Mouse (Mus musculus) forebrain, embryonic 10.5 days (tissue): ENCODE results near the gene Ambra1. TPM values are rescaled to one million over a fixed set of nuclear protein-coding genes. Genes with fewer than 3 reads are reported as not detected.
A peak's percentile ranks its signal among the peaks of the same experiment; 100 is the strongest.

Source experiments
- DNase-seq: peaks from one replicate; pipeline ENCODE4 v3.0.0-alpha.2; 2017; ENCODE audit warnings: low spot score; ENCODE audit errors: extremely low spot score
- H3K27ac ChIP-seq: fragments of 300-500 bp; sonication (generic); 2 replicates; pipeline ENCODE4 v1.5.1; 2016; ENCODE audit warnings: mild to moderate bottlenecking
- H3K27me3 ChIP-seq: fragments of 300-500 bp; sonication (generic); 2 replicates; pipeline ENCODE4 v1.6.1; 2016; ENCODE audit warnings: mild to moderate bottlenecking; ENCODE audit not compliant: poor library complexity, severe bottlenecking
- H3K36me3 ChIP-seq: fragments of 300-500 bp; sonication (generic); replicated peaks from 2 replicates; pipeline ENCODE4 v1.6.1; 2016; ENCODE audit warnings: mild to moderate bottlenecking, moderate library complexity
- H3K4me1 ChIP-seq: fragments of 300-500 bp; sonication (generic); 2 replicates; pipeline ENCODE4 v1.6.1; 2016
- H3K4me3 ChIP-seq: fragments of 300-500 bp; sonication (generic); 2 replicates; pipeline ENCODE4 v1.5.1; 2016; ENCODE audit warnings: mild to moderate bottlenecking, moderate library complexity
- H3K9me3 ChIP-seq: fragments of 300-500 bp; sonication (generic); 2 replicates; pipeline ENCODE4 v1.6.1; 2016; ENCODE audit warnings: mild to moderate bottlenecking, moderate library complexity
- WGBS: fragments of 180-500 bp; shearing (Covaris S2); methylation state at CpG from one replicate; pipeline ENCODE4 v1.1.7; 2016; 5-methylcytosine and 5-hydroxymethylcytosine counted together
- polyA plus RNA-seq: library from polyadenylated mRNA; unstranded; fragments of >200 nt; fragmentation: Nextera tagmentation; extraction: Ambion mirVana; gene quantifications from 2 replicates; pipeline ENCODE4 v1.2.1, GENCODE M21; 2016

Ambra1 gene
- polyA plus RNA-seq, 1 experiment from 2014 or later = 23.2 TPM

DNA sequence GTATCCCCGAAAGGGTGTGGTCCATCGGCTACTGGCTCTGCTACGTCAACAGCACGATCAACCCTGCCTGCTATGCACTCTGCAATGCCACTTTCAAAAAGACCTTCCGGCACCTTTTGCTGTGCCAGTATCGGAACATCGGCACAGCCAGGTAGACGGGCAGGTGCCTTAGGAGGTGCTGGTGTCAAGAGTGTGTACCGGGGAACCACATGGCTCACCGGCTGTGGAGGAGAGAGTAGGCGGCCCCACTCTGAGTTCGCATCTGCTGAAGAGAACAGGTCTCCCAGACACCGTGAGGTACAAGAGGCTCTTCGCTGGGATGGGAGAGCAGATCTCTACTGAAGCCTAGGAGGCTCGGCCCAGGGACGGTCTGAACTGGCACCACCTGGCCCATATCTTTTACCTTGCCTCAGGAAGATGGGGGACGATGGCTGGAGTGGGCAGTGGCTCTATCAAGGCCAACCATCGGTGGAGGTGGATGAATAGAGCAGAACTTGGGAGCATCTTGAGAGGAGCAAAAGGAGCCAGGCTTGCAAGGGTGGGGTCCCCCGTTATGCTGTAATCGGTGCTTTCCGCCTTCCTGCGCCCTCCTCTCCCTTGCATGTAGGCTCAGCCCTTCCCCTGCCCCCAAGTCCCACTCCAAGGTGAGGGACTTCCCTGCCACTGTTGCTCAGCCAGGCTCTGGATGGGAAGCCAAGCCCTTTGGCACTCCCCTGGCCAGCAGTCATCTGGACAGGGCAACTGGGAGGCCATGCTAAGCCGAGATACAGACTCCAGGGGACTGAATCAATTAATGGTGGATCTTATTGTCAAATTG is 198.8 kb downstream of the Ambra1 start:
- Histone ChIP-seq H3K9me3 (no peaks in the 10 kb centered on the region), H3K4me3 (peak overlapping the region; percentile 83; the same call in 1 of the 2 replicates), H3K27ac (0 out of 2 replicates have a peak overlapping the region, but pooled peaks have one; percentile 48), H3K27me3 (peaks cover 36% of the 10 kb centered on the region), H3K4me1 (peaks cover 69% of the 10 kb centered on the region), H3K36me3 (peaks cover 35% of the 10 kb centered on the region)
- WGBS = 76% methylated on average over 23 of the region's 23 CpGs
- DNase-seq = peak; percentile 38

DNA sequence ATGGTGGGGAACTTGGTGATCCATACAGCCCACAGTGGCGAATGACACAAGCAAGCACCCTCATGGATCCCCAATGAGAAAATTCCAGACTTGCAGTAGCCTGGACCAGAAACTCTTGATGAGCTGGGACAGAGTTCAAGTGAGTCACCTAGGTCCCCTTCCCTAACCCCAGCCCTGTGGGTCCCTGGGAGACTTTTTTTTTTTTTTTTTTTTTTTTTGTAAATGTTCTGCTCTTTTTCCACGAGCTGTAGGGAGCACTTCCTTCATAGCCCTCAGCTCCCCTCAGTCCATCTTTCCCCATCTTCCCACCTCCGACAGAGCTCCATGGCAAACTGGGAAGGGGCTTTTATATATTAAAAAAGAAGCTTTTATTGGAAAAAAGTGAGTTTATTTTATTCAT is 199.5 kb downstream of the Ambra1 start:
- Histone ChIP-seq H3K4me3 (peak overlapping the region; percentile 83), H3K4me1 (peaks cover 69% of the 10 kb centered on the region), H3K27me3 (peaks cover 29% of the 10 kb centered on the region), H3K27ac (peak overlapping the region; percentile 100; the same call in 1 of the 2 replicates), H3K36me3 (peaks cover 42% of the 10 kb centered on the region), H3K9me3 (no peaks in the 10 kb centered on the region)
- WGBS = 55% methylated on average over 3 of the region's 3 CpGs
- DNase-seq = no peak

DNA sequence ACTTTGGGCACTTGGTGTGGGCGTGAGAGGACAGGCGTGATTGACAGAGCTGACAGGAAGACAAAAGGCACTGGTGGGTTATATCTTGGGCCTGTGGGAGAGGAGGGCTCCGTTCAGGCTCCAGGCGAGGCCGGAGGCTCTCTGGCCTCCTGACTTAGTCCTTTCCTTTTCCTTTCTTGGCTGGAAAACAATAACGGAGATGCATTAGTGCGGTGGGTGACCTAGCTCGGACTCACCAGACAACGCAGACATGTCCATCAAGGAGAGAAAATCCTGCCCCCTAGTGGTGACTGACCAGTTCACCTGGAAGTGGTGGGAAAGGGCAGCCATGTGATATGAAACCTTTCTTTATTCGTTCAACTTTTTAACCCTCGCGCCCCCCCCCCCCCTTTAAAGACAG is 200.0 kb downstream of the Ambra1 start:
- Histone ChIP-seq H3K36me3 (peaks cover 47% of the 10 kb centered on the region), H3K27me3 (peaks cover 24% of the 10 kb centered on the region), H3K9me3 (no peaks in the 10 kb centered on the region), H3K4me3 (peak overlapping the region; percentile 83), H3K27ac (peak overlapping the region; percentile 100), H3K4me1 (peaks cover 74% of the 10 kb centered on the region)
- peak; percentile 87 for DNase-seq
- 6% methylated on average over 12 of the region's 12 CpGs for WGBS

DNA sequence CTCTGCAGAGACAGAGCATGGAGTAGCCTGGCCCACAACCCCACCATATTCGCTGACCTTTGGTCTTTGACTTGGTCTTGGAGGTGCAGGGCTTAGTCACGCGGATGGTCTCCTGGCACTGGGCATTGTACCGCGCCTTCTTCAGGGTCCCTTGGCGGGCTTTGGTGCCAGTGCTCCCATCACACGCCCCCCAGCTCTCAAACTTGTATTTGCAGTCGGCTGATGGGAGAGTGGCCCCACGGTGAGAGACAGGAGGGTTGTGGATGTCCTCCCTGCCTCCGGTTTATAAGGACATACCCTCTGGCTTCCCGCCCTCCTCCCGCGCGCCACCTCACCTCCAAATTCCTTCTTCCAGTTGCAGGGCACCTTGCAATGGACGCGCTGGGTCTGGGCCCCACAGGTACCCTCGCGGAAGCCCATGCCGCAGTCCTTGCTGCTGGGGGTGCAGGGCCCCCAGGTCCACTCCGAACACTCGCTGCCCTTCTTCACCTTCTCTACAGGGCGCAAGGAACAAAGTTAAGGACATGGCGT is 200.9 kb downstream of the Ambra1 start:
- H3K27me3 ChIP-seq = peaks cover 15% of the 10 kb centered on the region
- H3K4me3 ChIP-seq = peak overlapping the region; percentile 83
- H3K9me3 ChIP-seq = no peaks in the 10 kb centered on the region
- WGBS = under 1% methylated on average over 23 of the region's 23 CpGs
- peaks cover 82% of the 10 kb centered on the region for H3K4me1 ChIP-seq
- DNase-seq = peak; percentile 62
- peak overlapping the region; percentile 100 for H3K27ac ChIP-seq
- H3K36me3 ChIP-seq = peaks cover 55% of the 10 kb centered on the region

- Histone ChIP-seq H3K27ac (peak overlapping the region; percentile 100), H3K27me3 (peaks cover 13% of the 10 kb centered on the region; the same call in 1 of the 2 replicates), H3K4me3 (peak overlapping the region; percentile 83), H3K36me3 (peaks cover 63% of the 10 kb centered on the region), H3K4me1 (peaks cover 85% of the 10 kb centered on the region), H3K9me3 (no peaks in the 10 kb centered on the region)
- under 1% methylated on average over 50 of the region's 50 CpGs for WGBS
- DNase-seq = peak; percentile 96
Measured at GRCm38 (mm10) chr2:91931328-91932159, 201.6 kb downstream of the Ambra1 start.

GRCm38 (mm10) chr2:91932160-91932711 is 202.3 kb downstream of the Ambra1 start, which contains the start of gene Mdk:
Gene Mdk, minus strand, starts transcription at chr2:91932297.
- H3K27me3 ChIP-seq = peaks cover 11% of the 10 kb centered on the region; the same call in 1 of the 2 replicates
- peaks cover 89% of the 10 kb centered on the region for H3K4me1 ChIP-seq
- H3K27ac ChIP-seq = peak within 1 kb of the TSS; percentile 100
- no peaks in the 10 kb centered on the region for H3K9me3 ChIP-seq
- peak; percentile 84 for DNase-seq
- under 1% methylated on average over 16 of the region's 16 CpGs for WGBS
- peaks cover 69% of the 10 kb centered on the region for H3K36me3 ChIP-seq
- H3K4me3 ChIP-seq = peak within 1 kb of the TSS; percentile 83

- H3K27me3 ChIP-seq = peaks cover 8% of the 10 kb centered on the region; the same call in 1 of the 2 replicates
- H3K9me3 ChIP-seq = no peaks in the 10 kb centered on the region
- H3K36me3 ChIP-seq = peaks cover 69% of the 10 kb centered on the region
- 9% methylated on average over 6 of the region's 6 CpGs for WGBS
- H3K4me3 ChIP-seq = peak overlapping the region; percentile 83
- peaks cover 86% of the 10 kb centered on the region for H3K4me1 ChIP-seq
- H3K27ac ChIP-seq = peak overlapping the region; percentile 100
- no peak for DNase-seq
Measured at GRCm38 (mm10) chr2:91932737-91933350, 202.9 kb downstream of the Ambra1 start.

- DNase-seq = peak; percentile 49
- 12% methylated on average over 9 of the region's 9 CpGs for WGBS
Measured at GRCm38 (mm10) chr2:91933471-91933870, 203.5 kb downstream of the Ambra1 start.

GRCm38 (mm10) chr2:91934016-91934415 is 204.1 kb downstream of the Ambra1 start:
- 0 out of 2 replicates have a peak, but pooled peaks cover under 1% of the 10 kb centered on the region for H3K27me3 ChIP-seq
- H3K27ac ChIP-seq = peak overlapping the region; percentile 100
- H3K4me3 ChIP-seq = peak overlapping the region; percentile 83; the same call in 1 of the 2 replicates
- DNase-seq = no peak
- H3K4me1 ChIP-seq = peaks cover 74% of the 10 kb centered on the region
- H3K36me3 ChIP-seq = peaks cover 69% of the 10 kb centered on the region
- WGBS = 73% methylated on average over 8 of the region's 8 CpGs
- H3K9me3 ChIP-seq = no peaks in the 10 kb centered on the region

More at GRCm38 (mm10) chr2:91933471-91933870, 203.5 kb downstream of the Ambra1 start:
- Histone ChIP-seq H3K4me3 (peak overlapping the region; percentile 83), H3K27me3 (peaks cover 6% of the 10 kb centered on the region; the same call in 1 of the 2 replicates), H3K4me1 (peaks cover 79% of the 10 kb centered on the region), H3K27ac (peak overlapping the region; percentile 100), H3K36me3 (peaks cover 69% of the 10 kb centered on the region), H3K9me3 (no peaks in the 10 kb centered on the region)

- no peak for DNase-seq
- WGBS = 91% methylated on average over 9 of the region's 9 CpGs
- H3K4me3 ChIP-seq = no peak overlapping the region; the same call in 1 of the 2 replicates
- no peaks in the 10 kb centered on the region for H3K27me3 ChIP-seq
- no peaks in the 10 kb centered on the region for H3K9me3 ChIP-seq
- H3K36me3 ChIP-seq = peaks cover 69% of the 10 kb centered on the region
- peak overlapping the region; percentile 53; the same call in 1 of the 2 replicates for H3K27ac ChIP-seq
- peaks cover 64% of the 10 kb centered on the region for H3K4me1 ChIP-seq
Measured at GRCm38 (mm10) chr2:91934826-91935525, 205.0 kb downstream of the Ambra1 start.

GRCm38 (mm10) chr2:91936154-91936553 is 206.2 kb downstream of the Ambra1 start:
- Histone ChIP-seq H3K36me3 (peaks cover 79% of the 10 kb centered on the region), H3K27ac (0 out of 2 replicates have a peak overlapping the region, but pooled peaks have one; percentile 56), H3K27me3 (no peaks in the 10 kb centered on the region), H3K4me1 (peaks cover 58% of the 10 kb centered on the region), H3K9me3 (no peaks in the 10 kb centered on the region), H3K4me3 (no peak overlapping the region)
- WGBS = 90% methylated on average over 7 of the region's 7 CpGs
- no peak for DNase-seq
